Mouse (Mus musculus) neural tube, embryonic 10.5 days (tissue): Measurements from ENCODE around the gene Lrrc4c.

Experiments used
- DNase-seq: peaks from one replicate; pipeline ENCODE4 v3.0.0-alpha.2; 2017; ENCODE audit warnings: low spot score; ENCODE audit errors: extremely low spot score

The Lrrc4c gene

DNA sequence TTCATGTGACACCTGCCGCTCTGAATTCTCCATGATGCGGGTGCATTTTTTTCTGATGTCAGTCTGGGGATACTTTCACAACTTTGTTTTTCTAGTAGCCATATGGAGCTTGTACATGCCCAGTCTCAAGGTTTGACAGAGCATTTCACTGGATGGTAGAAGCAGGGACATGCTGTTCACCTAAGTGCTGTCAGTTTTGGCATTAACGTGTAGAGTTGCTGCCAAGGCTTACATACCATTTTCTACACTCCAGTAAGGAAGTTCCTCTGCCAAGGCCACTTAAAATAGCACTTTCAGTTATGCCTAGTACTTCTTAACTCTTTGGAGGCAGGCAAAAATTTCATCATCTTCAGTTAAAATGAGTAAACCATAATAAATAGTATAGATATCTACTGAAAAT, 915.0 kb downstream of the Lrrc4c start:
- no peak for DNase-seq

DNA sequence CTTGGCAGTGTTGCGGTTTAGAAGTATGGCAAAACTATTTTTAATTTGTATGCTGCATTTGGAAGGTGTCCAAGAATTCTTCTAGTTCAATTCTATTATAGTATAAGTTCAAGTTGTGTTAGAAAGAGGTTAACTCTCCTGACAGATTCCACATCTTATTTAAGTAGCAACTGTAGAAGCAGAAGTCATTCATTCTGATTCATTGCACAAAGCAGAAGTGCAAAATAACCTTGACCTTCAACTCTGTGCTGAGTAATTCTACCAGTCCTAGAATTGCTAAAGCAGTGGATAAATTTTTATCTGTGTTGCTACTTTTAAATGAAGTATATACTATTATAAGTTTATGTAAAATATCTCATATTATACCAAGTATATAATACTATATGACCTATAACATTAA, 916.1 kb downstream of the Lrrc4c start:
- no peak for DNase-seq

DNA sequence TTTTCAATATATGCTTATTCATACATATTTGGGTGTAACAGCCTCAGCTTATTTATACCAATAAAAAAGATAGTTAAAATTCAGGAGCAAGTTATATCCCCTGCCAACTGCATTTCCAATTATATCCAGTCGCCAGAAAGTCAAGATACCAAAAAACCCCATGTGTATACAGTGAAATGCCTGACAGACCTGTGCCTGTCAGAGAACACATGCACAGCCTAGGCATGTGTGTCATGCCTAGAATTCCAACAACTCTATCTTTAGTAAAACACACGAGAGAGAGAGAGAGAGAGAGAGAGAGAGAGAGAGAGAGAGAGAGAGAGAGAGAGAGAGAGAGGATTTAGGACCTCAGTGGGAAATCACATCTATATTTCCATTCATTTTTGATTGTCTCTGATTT, 956.7 kb downstream of the Lrrc4c start:
- no peak for DNase-seq

DNA sequence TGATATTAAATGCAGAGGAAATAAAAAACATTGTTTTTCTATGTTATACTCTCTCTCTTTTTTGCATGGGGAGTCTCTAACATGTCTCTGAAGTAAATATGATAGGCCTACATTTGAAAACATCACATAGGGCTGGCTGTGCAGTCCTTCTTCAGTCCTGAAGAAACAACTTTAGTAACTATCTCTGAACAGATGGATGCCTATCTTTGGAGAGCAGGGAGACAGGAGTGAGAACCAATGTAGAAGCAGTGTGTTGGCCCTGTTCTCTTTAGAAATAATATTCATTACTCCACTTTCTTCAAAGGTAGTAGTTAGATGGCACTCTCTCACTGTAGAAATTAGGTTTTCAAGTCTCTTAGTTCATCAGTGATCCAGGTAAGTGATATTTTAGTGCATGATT, 967.0 kb downstream of the Lrrc4c start:
- DNase-seq, result no peak

DNA sequence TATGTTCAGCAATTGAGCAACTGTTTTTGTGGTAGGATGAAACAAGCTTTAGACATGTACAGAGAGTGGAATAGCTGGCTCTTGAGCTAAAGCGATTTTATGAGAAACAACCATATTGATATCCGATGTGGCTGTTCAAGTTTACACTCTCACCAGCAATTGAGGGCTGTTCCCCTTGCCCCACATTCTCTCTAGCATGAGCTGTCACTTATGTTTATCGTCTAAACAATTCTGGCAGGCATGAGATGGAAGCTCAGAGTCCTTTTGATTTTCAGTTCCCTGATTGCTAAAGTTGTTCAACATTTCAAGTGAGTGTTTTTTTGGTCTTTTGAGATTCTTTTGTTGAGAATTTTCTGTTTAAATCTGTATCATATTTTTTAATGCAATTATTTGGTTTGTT, 976.2 kb downstream of the Lrrc4c start:
- DNase-seq, result no peak

DNA sequence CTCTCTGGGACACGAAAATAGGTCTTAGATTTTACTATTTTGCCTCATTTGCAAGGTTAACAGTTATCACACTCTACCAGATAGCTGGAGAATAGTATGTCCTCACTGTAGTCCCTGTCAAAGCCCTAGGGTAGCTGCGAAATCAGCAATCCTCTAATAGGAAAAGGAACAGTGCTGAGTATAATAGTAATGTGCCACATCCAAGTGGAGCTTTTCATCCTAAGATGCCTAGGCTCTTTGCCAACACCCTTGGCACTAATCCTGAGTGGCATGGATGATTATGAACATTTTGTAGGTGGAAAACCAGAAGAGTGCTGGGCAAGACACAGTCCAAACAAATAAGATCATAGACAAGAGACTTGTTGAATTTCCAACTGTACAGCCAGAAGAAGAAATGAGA, 981.7 kb downstream of the Lrrc4c start:
- no peak for DNase-seq

DNA sequence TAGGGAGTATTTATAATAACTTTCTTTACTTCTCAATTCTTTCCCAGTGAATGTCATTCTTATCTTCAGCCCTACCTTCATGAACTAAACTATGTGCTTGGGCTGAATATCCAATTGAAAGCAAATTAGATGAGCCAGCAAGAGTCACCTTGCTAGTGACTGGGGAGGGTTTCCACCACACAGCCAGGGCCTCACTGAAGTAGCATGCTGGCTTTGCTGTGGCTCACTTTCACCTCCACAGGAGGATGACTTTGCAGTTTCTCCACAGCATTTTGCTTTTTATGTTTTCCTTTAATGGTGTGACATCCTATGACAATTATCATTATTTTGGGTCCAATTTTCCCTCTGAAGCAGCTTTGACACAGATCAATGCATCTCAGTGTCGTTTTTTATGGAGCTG, 1000.0 kb downstream of the Lrrc4c start:
- DNase-seq, result no peak

DNA sequence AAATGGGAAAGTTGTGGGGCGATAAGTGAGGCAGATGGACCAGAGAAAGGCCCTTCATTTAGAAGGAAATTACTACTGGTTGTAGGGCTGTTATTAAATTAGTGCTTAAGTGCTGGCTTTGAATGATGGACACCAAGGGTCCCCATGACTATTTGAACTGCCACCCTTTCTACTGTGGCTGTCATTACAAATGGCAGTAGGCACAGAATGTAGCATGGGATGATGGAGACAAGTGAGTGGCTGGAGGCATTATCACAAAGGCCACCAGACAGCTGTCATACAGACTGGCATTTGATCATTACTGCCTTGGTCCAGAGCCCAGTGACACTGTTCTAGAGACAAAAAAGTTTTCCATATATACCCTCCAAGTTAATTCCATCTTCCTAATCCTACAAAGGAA, 1000.6 kb downstream of the Lrrc4c start:
- no peak for DNase-seq

DNA sequence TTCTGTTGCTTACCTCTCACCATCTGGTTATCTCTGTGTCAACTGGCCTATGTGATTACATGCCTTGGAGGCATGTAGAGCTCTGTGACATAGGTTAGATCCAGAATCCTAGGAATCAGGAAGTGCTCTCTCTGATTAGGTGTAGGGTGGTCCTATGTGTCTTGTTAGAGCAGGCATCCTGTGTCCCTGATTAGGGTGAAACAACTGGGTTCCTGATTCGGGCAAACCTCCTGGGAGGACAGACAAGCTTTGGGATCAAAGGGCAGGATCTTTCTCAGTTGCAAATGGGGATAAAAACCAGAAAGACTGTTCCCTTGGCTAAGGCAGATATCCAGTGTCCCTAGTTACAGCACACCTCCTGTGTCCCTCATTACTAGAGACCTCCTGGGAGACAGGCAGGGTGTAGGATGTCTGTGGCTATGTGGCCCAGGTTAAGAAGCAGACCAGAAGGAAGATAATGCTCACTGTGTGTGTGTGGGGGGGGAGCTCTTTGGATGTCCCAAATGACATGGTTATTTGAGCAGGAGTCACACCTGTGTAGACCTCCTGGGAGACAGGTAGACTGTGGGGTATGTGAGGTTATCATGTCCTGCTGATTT, 1014.2 kb downstream of the Lrrc4c start:
- DNase-seq, result no peak

DNA sequence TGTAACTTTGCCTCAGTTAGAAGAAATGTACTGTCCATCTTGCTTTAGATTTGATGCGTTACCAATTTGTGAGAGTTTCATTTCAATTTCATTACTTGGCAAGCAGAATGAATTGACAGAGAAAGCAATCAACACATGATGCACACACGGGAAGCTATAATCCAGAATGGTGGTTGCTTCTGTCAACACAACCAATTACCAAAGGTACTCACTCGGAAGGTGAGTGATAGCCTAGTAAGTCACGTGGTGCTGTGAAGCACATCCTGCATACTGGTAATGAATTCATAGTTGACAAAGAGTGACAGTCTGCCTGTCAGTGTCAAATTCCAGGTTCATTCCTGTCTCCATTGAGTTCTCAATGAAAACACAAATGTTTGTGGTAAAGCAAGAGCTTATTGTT, 1021.7 kb downstream of the Lrrc4c start:
- DNase-seq, result no peak

DNA sequence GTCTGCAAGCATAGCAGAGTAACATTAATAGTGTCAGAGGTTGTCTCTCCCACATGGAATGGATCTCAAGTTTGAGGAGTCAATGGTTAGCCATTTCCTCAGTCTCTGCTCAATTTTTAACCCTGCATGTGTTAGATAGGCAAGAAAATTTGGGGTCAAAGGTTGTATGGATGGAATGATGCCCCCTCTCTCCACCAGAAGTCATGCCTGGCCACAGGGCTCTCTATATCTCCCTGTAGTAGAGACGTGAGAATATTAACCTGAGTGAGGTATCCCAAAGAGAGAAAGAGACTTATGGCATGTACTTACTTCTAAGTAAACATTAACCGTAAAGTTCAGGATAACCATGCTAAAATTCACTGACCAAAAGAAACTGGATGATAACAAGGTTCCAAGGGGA, 1043.3 kb downstream of the Lrrc4c start:
- no peak for DNase-seq

DNA sequence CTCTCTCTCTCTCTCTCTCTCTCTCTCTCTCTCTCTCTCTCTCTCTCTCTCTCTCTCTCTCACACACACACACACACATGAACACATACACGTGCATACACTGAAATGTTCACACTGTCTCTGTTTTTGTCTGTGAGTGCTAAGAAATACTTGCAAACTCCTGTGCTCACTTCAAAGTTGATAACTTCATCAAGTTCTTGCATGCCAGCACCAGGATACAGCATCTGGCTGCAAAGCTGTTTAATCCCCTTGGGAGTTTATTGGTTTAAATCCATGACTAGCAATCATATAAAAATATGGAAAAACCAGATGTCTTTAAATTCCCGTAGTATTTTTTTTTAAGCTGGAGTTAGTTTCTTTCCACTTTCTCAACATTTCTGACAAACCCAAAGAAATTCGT, 1052.0 kb downstream of the Lrrc4c start:
- DNase-seq, result no peak

DNA sequence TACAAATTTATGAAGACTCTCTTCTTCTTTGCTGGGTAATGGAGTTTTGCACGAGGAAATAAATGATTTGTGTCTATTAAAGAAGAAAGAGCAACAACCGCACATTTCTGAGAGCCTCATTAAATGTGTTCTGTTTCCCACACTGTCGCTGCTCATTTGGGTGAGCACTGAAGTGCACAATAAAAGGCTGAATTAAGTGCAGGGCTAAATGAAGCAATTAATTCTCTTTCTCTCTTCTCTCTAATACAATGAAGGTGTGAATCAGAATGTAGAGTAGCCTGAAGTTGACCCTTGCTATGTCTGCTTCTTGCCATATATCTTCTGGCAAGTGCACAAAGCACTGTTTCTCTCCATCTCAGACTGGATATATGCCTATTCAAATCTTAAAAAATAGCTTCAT, 1073.5 kb downstream of the Lrrc4c start:
- no peak for DNase-seq

DNA sequence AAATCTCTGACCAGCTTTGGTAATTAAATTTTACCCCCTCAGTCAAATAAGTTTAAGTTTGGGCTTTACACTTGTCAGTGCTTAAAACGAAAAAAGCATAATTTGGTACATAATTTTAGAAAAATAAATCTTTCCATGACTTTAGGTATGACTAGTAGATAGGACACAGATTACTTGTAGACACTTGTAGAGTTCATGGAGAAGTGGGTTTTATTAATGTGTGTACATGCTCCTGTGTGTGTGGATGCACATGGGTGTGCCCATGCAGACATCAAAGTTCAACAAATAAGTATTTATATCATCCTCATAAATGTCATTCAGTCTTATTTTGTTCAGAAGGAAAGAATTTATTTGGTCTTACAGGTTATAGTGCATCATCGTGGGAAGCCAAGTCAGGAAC, 1073.9 kb downstream of the Lrrc4c start:
- DNase-seq, result no peak

DNA sequence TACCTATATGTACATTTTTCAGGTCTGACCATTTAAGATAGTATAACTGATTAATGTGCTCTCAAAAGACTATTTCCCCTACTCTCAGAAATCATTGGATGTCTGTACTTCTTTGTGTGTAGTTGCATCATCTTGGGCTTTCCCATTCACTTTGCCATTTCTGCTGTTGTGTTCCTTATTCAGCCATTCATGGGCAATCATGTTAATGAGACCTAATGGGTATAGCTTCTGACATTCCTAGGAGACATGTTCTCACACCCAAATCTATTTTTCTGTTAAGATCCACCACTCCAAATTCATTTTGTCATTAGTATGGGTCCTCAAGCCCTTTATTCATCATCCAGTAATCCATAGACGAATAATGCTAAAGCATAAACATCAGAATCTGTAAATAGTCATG, 1095.1 kb downstream of the Lrrc4c start:
- DNase-seq, result no peak

DNA sequence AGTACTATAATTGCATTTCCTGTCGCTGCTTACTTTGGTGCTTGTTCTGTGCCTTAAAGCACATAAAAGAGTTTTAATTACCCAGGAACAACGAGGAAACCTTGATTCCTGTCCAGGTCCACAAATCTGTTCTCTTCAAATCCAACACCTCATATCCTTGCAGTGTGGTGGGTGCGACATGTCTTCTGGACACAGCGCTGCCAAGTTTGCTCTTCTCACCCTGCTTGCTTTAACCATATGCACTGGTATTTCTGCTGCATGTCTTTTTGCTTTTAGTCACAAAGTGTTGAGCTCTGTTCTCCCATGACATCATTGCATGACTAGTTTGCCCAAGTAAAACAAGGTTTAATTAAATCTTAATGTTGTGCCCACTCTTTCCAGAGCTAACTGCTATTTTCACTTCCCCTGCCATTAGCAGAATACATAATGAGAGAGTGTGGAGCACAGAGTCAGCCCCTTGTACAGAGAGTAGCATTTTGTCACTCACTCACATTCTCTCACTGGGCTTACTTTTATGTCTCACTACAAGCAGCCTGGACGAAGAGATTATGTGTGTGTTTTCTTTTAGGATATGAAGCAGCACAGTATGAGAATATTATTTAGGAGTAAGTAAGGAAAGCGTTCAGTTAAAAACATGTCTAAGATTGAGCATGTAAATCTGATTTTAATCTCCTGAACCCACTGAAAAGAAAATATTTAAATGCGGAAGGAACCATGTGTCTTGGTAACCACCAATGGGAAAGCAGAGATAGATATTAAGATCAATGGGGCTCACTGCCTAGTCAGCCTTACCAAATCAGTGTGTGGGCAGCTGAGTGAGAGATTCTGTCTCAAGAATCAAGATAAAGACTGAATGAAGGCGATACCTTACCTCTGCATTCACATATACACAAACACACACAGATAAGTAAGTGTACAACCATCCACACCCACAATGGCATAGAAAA, 1096.7 kb downstream of the Lrrc4c start:
- DNase-seq, result no peak

DNA sequence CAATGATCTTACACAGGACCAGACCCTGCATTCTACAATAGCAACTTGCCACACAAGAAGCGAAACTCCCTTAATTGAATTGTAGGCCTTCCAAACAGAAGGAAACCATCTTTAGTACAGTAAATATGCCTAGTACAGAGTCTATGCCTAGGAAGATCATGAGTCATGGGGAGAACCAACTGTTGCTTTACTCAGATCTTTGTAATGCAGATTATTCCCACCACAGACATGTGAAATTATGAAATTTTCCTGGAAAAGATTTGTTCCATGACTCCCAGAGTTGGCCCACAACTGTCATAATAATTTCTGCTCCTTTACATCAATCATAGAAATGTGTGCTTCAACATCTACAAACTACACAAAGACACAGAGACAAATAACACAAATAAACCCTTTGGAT, 1116.2 kb downstream of the Lrrc4c start:
- no peak for DNase-seq

DNA sequence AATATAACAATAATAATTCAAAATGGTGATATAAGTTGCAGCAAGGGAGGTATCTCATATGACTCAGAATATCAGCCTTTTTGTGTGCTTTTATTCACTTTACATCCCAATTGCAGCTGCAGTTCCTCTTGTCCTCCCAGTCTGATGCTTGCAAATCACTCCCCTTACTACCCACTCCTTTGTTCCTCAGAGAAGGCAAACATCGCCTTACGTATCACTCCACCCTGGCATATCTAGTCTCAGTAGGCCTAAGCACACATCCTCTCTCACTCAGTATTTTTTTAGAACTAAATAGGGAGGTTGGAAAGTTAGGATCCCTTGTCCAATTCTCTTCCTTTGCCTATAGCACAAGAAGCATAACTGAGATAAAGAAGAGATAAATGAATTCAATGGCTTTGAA, 1117.6 kb downstream of the Lrrc4c start:
- DNase-seq, result no peak

DNA sequence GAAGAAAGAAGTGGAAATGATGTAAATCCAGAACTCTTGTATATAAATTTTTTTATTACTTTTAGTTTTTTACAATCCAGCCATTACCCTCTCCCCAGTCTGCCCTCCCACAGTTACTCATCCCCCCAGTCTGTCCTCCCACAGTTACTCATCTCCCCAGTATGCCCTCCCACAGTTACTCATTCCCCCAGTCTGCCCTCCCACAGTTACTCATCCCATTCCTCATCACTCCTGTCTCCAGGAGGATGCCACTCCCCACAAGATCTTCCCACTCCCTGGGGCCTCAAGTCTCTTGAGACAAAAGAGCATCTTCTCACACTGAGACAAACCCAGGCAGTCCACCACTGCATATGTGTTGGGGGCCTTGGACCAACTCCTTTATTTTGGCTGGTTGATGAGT, 1119.8 kb downstream of the Lrrc4c start:
- no peak for DNase-seq

DNA sequence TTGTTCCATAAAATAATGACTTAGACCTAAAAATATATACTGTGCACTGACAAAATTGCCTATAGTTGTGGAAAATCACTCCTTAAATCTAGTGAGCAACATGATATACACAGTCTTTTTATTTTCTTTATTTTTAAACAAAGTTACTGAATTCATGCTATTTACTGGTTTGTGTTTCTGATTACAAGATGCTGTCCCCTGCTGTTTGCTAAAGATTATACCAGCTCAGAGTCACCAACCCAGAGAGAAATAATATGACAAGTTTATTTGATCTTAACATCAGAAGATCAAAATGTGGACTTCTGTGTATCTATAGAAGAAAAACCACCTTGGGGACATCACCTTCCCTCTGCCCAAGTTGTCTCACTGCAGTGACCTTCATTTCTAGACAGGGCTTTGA, 1145.6 kb downstream of the Lrrc4c start:
- no peak for DNase-seq

DNA sequence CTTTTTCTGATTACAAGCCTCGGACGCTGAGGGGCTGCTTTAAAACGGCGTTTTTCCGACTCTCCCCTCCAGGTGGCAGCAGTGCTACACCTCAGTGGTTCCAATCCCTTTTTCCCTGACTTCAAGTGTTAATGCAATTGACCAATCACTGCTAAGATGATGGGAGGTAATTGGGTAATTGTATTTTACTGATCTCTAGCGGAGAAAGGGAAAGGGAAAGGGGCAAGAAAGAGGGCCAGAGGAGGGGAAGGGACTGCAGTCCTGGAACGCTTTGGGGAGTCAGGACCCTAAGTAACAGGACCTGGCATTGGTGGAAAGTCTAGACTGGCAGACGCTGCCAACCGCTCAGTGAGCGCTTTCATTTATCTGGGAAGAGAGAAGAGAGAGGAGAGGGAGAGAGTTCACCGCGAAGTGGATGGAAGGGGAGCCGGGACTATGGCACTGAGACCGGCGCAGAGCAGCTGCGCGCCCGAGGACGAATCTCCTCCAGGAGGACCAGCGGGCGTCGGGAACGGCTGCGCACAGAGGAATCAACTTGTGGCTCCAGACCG, 1148.3 kb downstream of the Lrrc4c start:
- peak; percentile 83 for DNase-seq

DNA sequence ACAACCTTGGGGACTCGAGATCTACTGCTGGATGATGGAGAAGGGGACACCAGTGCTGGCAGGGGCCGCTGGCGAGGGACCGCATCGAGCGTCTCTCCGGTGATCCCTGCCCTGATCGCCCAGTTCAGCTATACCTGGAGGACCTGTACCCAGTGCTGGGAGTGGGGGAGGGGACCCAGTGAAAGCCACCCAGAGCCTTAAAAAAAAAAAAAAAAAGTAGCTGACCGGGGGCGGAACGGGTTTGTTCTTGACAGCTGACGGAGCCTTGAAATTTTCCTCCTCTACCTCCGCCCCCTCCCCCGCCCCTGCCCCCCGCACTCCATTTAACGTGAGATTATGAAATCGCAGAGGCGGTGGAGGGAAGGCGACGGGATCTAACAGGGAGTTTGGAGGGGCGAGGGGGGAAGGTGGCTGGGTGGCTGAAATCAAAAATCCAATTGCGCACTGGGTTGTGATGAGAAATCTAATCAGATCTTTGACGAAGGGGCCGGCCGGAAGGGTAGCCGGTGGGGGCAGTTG, 1149.1 kb downstream of the Lrrc4c start:
- DNase-seq, result peak; percentile 52

DNA sequence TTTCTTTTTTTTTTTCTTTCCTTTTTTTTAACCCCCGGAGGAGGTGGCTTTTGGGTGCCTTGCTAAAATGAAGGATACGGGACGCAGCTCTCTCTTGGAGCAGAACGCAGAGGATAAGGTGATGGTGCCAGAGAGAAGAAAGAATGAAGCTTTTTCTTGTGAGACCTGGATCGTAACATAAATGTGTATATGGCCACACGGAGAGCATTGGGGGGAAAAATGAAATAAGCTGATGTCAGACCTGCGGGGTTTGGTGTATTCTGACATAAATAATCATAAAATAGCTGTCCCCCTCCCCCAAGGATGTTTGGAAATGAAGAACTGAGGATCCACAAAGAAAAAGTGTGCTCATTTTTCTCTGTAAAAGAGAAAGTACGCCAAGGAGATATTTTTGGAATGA, 1149.7 kb downstream of the Lrrc4c start:
- no peak for DNase-seq
